Mouse (Mus musculus) erythroblast, adult 5-6 weeks (primary cell): ENCODE measurements at regions not wholly inside any gene's neighbourhood (a gene's known extent, or its start where the extent isn't known, plus 50 kb on each side); places are given as distances from the start of the nearest gene placed in this dataset.
"Not testable (repeated sequence)": the region's sequence is repeated elsewhere in the genome, so short reads cannot be mapped to it uniquely, and the experiment has no call there.

Source experiments
- ATAC-seq: replicated peaks from 2 replicates; pipeline ENCODE4 v1.8.0; 2016; ENCODE audit warnings: moderate number of reproducible peaks, mild to moderate bottlenecking, moderate TSS enrichment, inconsistent platforms; ENCODE audit not compliant: poor library complexity, low FRiP score, severe bottlenecking

- ATAC-seq = no peak
Observed at GRCm38 (mm10) chr10:91507038-91507437, 325.9 kb upstream of the Tmpo start.

GRCm38 (mm10) chr10:91504891-91505290 is 323.8 kb upstream of the Tmpo start:
- no peak for ATAC-seq

- ATAC-seq = no peak
Observed at GRCm38 (mm10) chr10:91498543-91498942, 317.4 kb upstream of the Tmpo start.

GRCm38 (mm10) chr10:91464691-91465090 is 283.6 kb upstream of the Tmpo start:
- ATAC-seq = no peak

- no peak for ATAC-seq
Observed at GRCm38 (mm10) chr10:91447974-91448703, 267.0 kb upstream of the Tmpo start.

GRCm38 (mm10) chr10:91443321-91443720 is 262.2 kb upstream of the Tmpo start:
- no peak for ATAC-seq

- ATAC-seq = no peak
Observed at GRCm38 (mm10) chr10:91440051-91440450, 258.9 kb upstream of the Tmpo start.

GRCm38 (mm10) chr10:91437917-91438316 is 256.8 kb upstream of the Tmpo start:
- no peak for ATAC-seq

- ATAC-seq = no peak
Observed at GRCm38 (mm10) chr10:91436091-91436569, 255.0 kb upstream of the Tmpo start.

- ATAC-seq = no peak
Observed at GRCm38 (mm10) chr10:91430281-91430680, 249.2 kb upstream of the Tmpo start.

GRCm38 (mm10) chr10:91426584-91426983 is 245.5 kb upstream of the Tmpo start:
- no peak for ATAC-seq

- ATAC-seq = not testable (repeated sequence)
Observed at GRCm38 (mm10) chr10:91425625-91426385, 244.7 kb upstream of the Tmpo start.

- ATAC-seq = no peak
Observed at GRCm38 (mm10) chr10:91424786-91425185, 243.7 kb upstream of the Tmpo start.

- ATAC-seq = no peak
Observed at GRCm38 (mm10) chr10:91387255-91387654, 206.1 kb upstream of the Tmpo start.

- no peak for ATAC-seq
Observed at GRCm38 (mm10) chr10:91384372-91384771, 203.3 kb upstream of the Tmpo start.

GRCm38 (mm10) chr10:91376683-91377082 is 195.6 kb upstream of the Tmpo start:
- no peak for ATAC-seq

- ATAC-seq = no peak
Observed at GRCm38 (mm10) chr10:91367488-91367887, 186.4 kb upstream of the Tmpo start.

- ATAC-seq = no peak
Observed at GRCm38 (mm10) chr10:91362587-91362986, 181.5 kb upstream of the Tmpo start.

- ATAC-seq = no peak
Observed at GRCm38 (mm10) chr10:91361621-91362020, 180.5 kb upstream of the Tmpo start.

GRCm38 (mm10) chr10:91345465-91345864 is 164.3 kb upstream of the Tmpo start:
- no peak for ATAC-seq

- no peak for ATAC-seq
Observed at GRCm38 (mm10) chr10:91342083-91342482, 161.0 kb upstream of the Tmpo start.
